Mouse (Mus musculus) liver, embryonic 18 days (tissue): ENCODE data around the gene Amot. TPM values are rescaled to one million over a fixed set of nuclear protein-coding genes. Genes with fewer than 3 reads are reported as not detected.

Source experiments
- polyA plus RNA-seq: library from polyadenylated mRNA; depleted of rRNA; stranded (reverse); fragments of >200 nt; gene quantifications from 2 replicates; pipeline ENCODE4 v1.2.3, GENCODE M21; 2012; rRNA removed

The Amot gene
- polyA plus RNA-seq = 5.3 and 5.6 TPM in 2 replicates

DNA sequence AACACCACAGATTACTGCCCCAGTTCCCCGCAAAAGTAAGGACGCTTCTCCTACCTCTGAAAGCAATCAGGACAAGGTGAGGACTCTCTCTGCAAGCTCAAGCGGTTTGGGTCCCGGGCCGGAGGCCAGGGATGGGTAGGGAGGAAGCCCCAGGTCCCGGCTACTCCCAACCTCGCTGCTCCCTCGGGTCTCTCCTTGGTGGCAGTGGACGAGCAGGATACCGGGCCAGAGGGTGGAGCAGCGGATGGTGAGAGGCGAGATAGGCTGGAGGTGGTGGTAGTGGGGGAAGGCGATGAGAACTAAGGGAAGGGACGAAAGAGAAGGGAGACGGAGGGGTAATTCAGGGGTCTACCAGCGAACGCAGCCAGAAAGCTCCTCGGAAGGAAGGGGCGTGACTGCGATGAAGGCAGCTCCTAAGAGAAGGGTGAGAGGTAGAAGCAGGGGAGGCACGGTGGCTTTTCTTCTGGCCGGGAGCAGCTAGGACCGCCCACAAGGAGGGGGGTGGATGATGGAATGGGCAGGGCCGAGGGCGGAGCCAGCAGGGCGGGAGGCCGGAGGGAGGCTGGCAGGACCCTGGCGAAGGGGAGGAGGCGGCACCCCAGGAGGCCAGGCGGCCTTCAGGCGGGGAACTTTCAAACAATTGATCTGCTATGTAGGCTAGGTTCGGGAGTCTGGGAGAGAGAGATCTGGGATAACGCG lies at the start of gene Amot:
Gene Amot, minus strand, starts transcription at position 465 of the 699 bp plus-strand sequence.

Other genes with a start within 250 kb of the Amot start
- 0.04 TPM in 1 of 2 replicates, not detected in the other for gene Lhfpl1, start 156.1 kb downstream of the Amot start, polyA plus RNA-seq